Mouse (Mus musculus) neural tube, embryonic 14.5 days (tissue): ENCODE results near the gene E130309D02Rik. TPM values are rescaled to one million over a fixed set of nuclear protein-coding genes. Genes with fewer than 3 reads are reported as not detected.
A peak's percentile ranks its signal among the peaks of the same experiment; 100 is the strongest.

ENCODE experiments used
- ATAC-seq: fragments of 200-750 bp; cut with Nextera tagmentation; 2 replicates; pipeline ENCODE4 v1.8.0; 2017; ENCODE audit warnings: low read depth, mild to moderate bottlenecking, moderate TSS enrichment, moderate library complexity
- H3K27ac ChIP-seq: fragments of 300-500 bp; sonication (generic); 2 replicates; pipeline ENCODE4 v1.5.1; 2014; ENCODE audit warnings: low read depth, mild to moderate bottlenecking, control low read depth, low read length, moderate library complexity, mixed read lengths
- H3K27me3 ChIP-seq: fragments of 300-500 bp; sonication (generic); 2 replicates; pipeline ENCODE4 v1.6.1; 2014; ENCODE audit warnings: low read length; ENCODE audit not compliant: control insufficient read depth, insufficient read depth
- H3K36me3 ChIP-seq: fragments of 300-500 bp; sonication (generic); 2 replicates; pipeline ENCODE4 v1.6.1; 2014; ENCODE audit warnings: low read length, mixed read lengths; ENCODE audit not compliant: control insufficient read depth, insufficient read depth
- H3K4me1 ChIP-seq: fragments of 300-500 bp; sonication (generic); 2 replicates; pipeline ENCODE4 v1.6.1; 2014; ENCODE audit warnings: low read length; ENCODE audit not compliant: control insufficient read depth, insufficient read depth
- H3K4me2 ChIP-seq: fragments of 300-500 bp; sonication (generic); 2 replicates; pipeline ENCODE4 v1.6.1; 2014; ENCODE audit warnings: mild to moderate bottlenecking, low read depth, low read length, control low read depth
- H3K4me3 ChIP-seq: fragments of 300-500 bp; sonication (generic); 2 replicates; pipeline ENCODE4 v1.5.1; 2014; ENCODE audit warnings: low read depth, low read length, control low read depth, mixed read lengths
- H3K9ac ChIP-seq: fragments of 300-500 bp; sonication (generic); replicated peaks from 2 replicates; pipeline ENCODE4 v1.6.1; 2014; ENCODE audit warnings: low read depth, mild to moderate bottlenecking, control low read depth, low read length, mixed read lengths
- H3K9me3 ChIP-seq: fragments of 300-500 bp; sonication (generic); 2 replicates; pipeline ENCODE4 v1.6.1; 2016; ENCODE audit warnings: low read length; ENCODE audit not compliant: control insufficient read depth
- WGBS: fragments of 180-500 bp; shearing (Covaris S2); extraction: QIAGEN DNeasy Blood & Tissue Kit; methylation state at CpG from one replicate; pipeline ENCODE4 v1.1.7; 2014; 5-methylcytosine and 5-hydroxymethylcytosine counted together
- polyA plus RNA-seq: library from polyadenylated mRNA; unstranded; fragments of >200 nt; fragmentation: Nextera tagmentation; extraction: Ambion mirVana; gene quantifications from 2 replicates; pipeline ENCODE4 v1.2.1, GENCODE M21; 2014

Gene E130309D02Rik
- polyA plus RNA-seq, 1 experiment from 2014 or later = 20.1 TPM

- H3K36me3 ChIP-seq = peaks cover 31% of the 10 kb centered on the region
- no peaks in the 10 kb centered on the region for H3K9me3 ChIP-seq
- peaks cover 2% of the 10 kb centered on the region for H3K4me1 ChIP-seq
- H3K4me3 ChIP-seq = no peak overlapping the region
- ATAC-seq = no peak
- no peak overlapping the region for H3K4me2 ChIP-seq
- peaks cover 10% of the 10 kb centered on the region for H3K27me3 ChIP-seq
- no peak overlapping the region for H3K9ac ChIP-seq
- WGBS = 95% methylated on average over 7 of the region's 7 CpGs
- no peak overlapping the region for H3K27ac ChIP-seq
Observed at GRCm38 (mm10) chr5:143298391-143298790, 16.8 kb downstream of the E130309D02Rik start.

- no peak overlapping the region for H3K9ac ChIP-seq
- H3K27me3 ChIP-seq = peaks cover 14% of the 10 kb centered on the region
- H3K4me1 ChIP-seq = peaks cover 6% of the 10 kb centered on the region
- H3K36me3 ChIP-seq = peaks cover 27% of the 10 kb centered on the region
- H3K4me3 ChIP-seq = no peak overlapping the region
- ATAC-seq = no peak
- no peak overlapping the region for H3K4me2 ChIP-seq
- H3K9me3 ChIP-seq = no peaks in the 10 kb centered on the region
- WGBS = 97% methylated on average over 9 of the region's 9 CpGs
- no peak overlapping the region for H3K27ac ChIP-seq
Observed at GRCm38 (mm10) chr5:143297986-143298385, 17.2 kb downstream of the E130309D02Rik start.

GRCm38 (mm10) chr5:143295330-143295729 lies 19.8 kb downstream of the E130309D02Rik start:
- no peak for ATAC-seq
- peaks cover 7% of the 10 kb centered on the region for H3K4me1 ChIP-seq
- no peak overlapping the region for H3K4me2 ChIP-seq
- H3K9ac ChIP-seq = no peak overlapping the region
- no peak overlapping the region for H3K27ac ChIP-seq
- 88% methylated on average over 2 of the region's 2 CpGs for WGBS
- 0 out of 2 replicates have a peak, but pooled peaks cover 1% of the 10 kb centered on the region for H3K36me3 ChIP-seq
- H3K4me3 ChIP-seq = no peak overlapping the region
- peaks cover 28% of the 10 kb centered on the region for H3K27me3 ChIP-seq
- no peaks in the 10 kb centered on the region for H3K9me3 ChIP-seq

- no peaks in the 10 kb centered on the region for H3K36me3 ChIP-seq
- no peak overlapping the region for H3K9ac ChIP-seq
- no peak for ATAC-seq
- no peak overlapping the region for H3K4me3 ChIP-seq
- no peaks in the 10 kb centered on the region for H3K9me3 ChIP-seq
- peaks cover 29% of the 10 kb centered on the region for H3K27me3 ChIP-seq
- peaks cover 7% of the 10 kb centered on the region for H3K4me1 ChIP-seq
- no peak overlapping the region for H3K27ac ChIP-seq
- 98% methylated on average over 3 of the region's 3 CpGs for WGBS
- no peak overlapping the region for H3K4me2 ChIP-seq
Observed at GRCm38 (mm10) chr5:143294862-143295261, 20.3 kb downstream of the E130309D02Rik start.

GRCm38 (mm10) chr5:143293404-143293803 lies 21.8 kb downstream of the E130309D02Rik start, which contains the start of gene Zfp853:
Gene Zfp853, minus strand, starts transcription at chr5:143293623.
- H3K4me1 ChIP-seq = peaks cover 7% of the 10 kb centered on the region
- no peak within 1 kb of the TSS for H3K27ac ChIP-seq
- ATAC-seq = peak; percentile 32; the same call in 1 of the 2 replicates
- WGBS = 3% methylated on average over 30 of the region's 38 CpGs
- H3K27me3 ChIP-seq = peaks cover 43% of the 10 kb centered on the region
- H3K4me2 ChIP-seq = peak within 1 kb of the TSS; percentile 59
- H3K4me3 ChIP-seq = peak within 1 kb of the TSS; percentile 39
- H3K36me3 ChIP-seq = no peaks in the 10 kb centered on the region
- H3K9ac ChIP-seq = peak within 1 kb of the TSS; percentile 59
- no peaks in the 10 kb centered on the region for H3K9me3 ChIP-seq

GRCm38 (mm10) chr5:143292879-143293278 lies 22.3 kb downstream of the E130309D02Rik start:
- H3K36me3 ChIP-seq = no peaks in the 10 kb centered on the region
- peak overlapping the region; percentile 59 for H3K4me2 ChIP-seq
- no peaks in the 10 kb centered on the region for H3K9me3 ChIP-seq
- ATAC-seq = no peak
- no peak overlapping the region for H3K27ac ChIP-seq
- 3% methylated on average over 15 of the region's 19 CpGs for WGBS
- H3K9ac ChIP-seq = peak overlapping the region; percentile 59
- peaks cover 48% of the 10 kb centered on the region for H3K27me3 ChIP-seq
- peak overlapping the region; percentile 39 for H3K4me3 ChIP-seq
- peaks cover 9% of the 10 kb centered on the region for H3K4me1 ChIP-seq

GRCm38 (mm10) chr5:143289299-143289698 lies 25.9 kb downstream of the E130309D02Rik start:
- Histone ChIP-seq H3K27ac (no peak overlapping the region), H3K9me3 (no peaks in the 10 kb centered on the region), H3K9ac (no peak overlapping the region), H3K36me3 (no peaks in the 10 kb centered on the region), H3K4me2 (no peak overlapping the region), H3K27me3 (peaks cover 54% of the 10 kb centered on the region), H3K4me3 (no peak overlapping the region), H3K4me1 (peaks cover 11% of the 10 kb centered on the region)
- 65% methylated on average over 9 of the region's 9 CpGs for WGBS
- ATAC-seq = no peak

- Histone ChIP-seq H3K4me2 (no peak overlapping the region), H3K4me3 (no peak overlapping the region), H3K9ac (no peak overlapping the region), H3K27me3 (peaks cover 46% of the 10 kb centered on the region), H3K27ac (no peak overlapping the region; the same call in 1 of the 2 replicates), H3K9me3 (no peaks in the 10 kb centered on the region), H3K4me1 (peaks cover 9% of the 10 kb centered on the region), H3K36me3 (no peaks in the 10 kb centered on the region)
- no peak for ATAC-seq
- 12% methylated on average over 9 of the region's 9 CpGs for WGBS
Observed at GRCm38 (mm10) chr5:143288378-143288911, 26.7 kb downstream of the E130309D02Rik start.

- no peak for ATAC-seq
- H3K27me3 ChIP-seq = peaks cover 40% of the 10 kb centered on the region
- H3K27ac ChIP-seq = no peak overlapping the region
Observed at GRCm38 (mm10) chr5:143287774-143288328, 27.3 kb downstream of the E130309D02Rik start.

More at GRCm38 (mm10) chr5:143287774-143288328, 27.3 kb downstream of the E130309D02Rik start:
- 3% methylated on average over 48 of the region's 48 CpGs for WGBS
- H3K9ac ChIP-seq = no peak overlapping the region
- peaks cover 4% of the 10 kb centered on the region; the same call in 1 of the 2 replicates for H3K4me1 ChIP-seq
- H3K4me2 ChIP-seq = peak overlapping the region; percentile 30; the same call in 1 of the 2 replicates
- H3K4me3 ChIP-seq = peak overlapping the region; percentile 7; the same call in 1 of the 2 replicates
- no peaks in the 10 kb centered on the region for H3K9me3 ChIP-seq
- no peaks in the 10 kb centered on the region for H3K36me3 ChIP-seq
